Mouse (Mus musculus): ENCODE measurements around the gene Tiam2.

DNA sequence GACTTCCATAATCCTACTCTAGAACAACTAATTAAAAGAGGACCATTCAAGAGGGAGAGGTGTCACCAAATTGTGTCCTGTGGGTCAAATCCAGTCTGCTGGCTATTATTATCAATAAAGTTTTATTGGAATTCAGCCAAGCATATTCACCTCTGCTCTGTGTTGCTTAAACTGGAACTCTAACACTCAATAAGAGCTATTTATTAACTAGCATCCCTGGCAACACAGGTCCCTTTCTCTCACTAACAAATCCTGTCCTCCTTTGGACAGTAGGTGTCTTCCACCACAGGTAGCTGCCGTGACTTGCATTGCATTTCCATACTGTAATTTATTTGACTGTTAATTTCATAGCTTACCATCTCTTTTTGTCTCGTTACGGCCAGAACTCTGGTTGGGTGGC lies 169.7 kb downstream of the Tiam2 start:
- TF ChIP-seq CTCF (IDR thresholded peaks at IDR 0.05; ENCODE audit: low read depth) (no peak), EP300 (optimal IDR thresholded peaks at IDR 0.05) (no peak)

All from stomach, postnatal 0 days (tissue).